Mouse (Mus musculus) stomach, embryonic 14.5 days (tissue): ENCODE results near the gene Pan2. TPM values are rescaled to one million over a fixed set of nuclear protein-coding genes. Genes with fewer than 3 reads are reported as not detected.

Experiments
- ATAC-seq: fragments of 200-750 bp; cut with Nextera tagmentation; 2 replicates; pipeline ENCODE4 v1.8.0; 2017; ENCODE audit warnings: low read depth, moderate TSS enrichment; ENCODE audit not compliant: insufficient number of reproducible peaks, insufficient read depth, low FRiP score
- H3K27ac ChIP-seq: fragments of 300-500 bp; sonication (generic); 2 replicates; pipeline ENCODE4 v1.5.1; 2014; ENCODE audit warnings: mild to moderate bottlenecking, low read length, moderate library complexity, mixed read lengths
- H3K27me3 ChIP-seq: fragments of 300-500 bp; sonication (generic); 2 replicates; pipeline ENCODE4 v1.6.1; 2014; ENCODE audit warnings: low read length, control low read depth, mixed read lengths; ENCODE audit not compliant: control insufficient read depth, insufficient read depth
- H3K36me3 ChIP-seq: fragments of 300-500 bp; sonication (generic); 2 replicates; pipeline ENCODE4 v1.6.1; 2014; ENCODE audit warnings: mild to moderate bottlenecking, control low read depth, low read length, moderate library complexity, mixed read lengths; ENCODE audit not compliant: control insufficient read depth, insufficient read depth
- H3K4me1 ChIP-seq: fragments of 300-500 bp; sonication (generic); 2 replicates; pipeline ENCODE4 v1.6.1; 2014; ENCODE audit warnings: low read length, control low read depth, mixed read lengths; ENCODE audit not compliant: control insufficient read depth, insufficient read depth
- H3K4me2 ChIP-seq: fragments of 300-500 bp; sonication (generic); replicated peaks from 2 replicates; pipeline ENCODE4 v1.6.1; 2014; ENCODE audit warnings: low read depth, low read length, control low read depth
- H3K4me3 ChIP-seq: fragments of 300-500 bp; sonication (generic); 2 replicates; pipeline ENCODE4 v1.5.1; 2014; ENCODE audit warnings: low read depth, low read length, control low read depth
- H3K9ac ChIP-seq: fragments of 300-500 bp; sonication (generic); replicated peaks from 2 replicates; pipeline ENCODE4 v1.6.1; 2014; ENCODE audit warnings: low read depth, mild to moderate bottlenecking, control low read depth, low read length, moderate library complexity, mixed read lengths
- H3K9me3 ChIP-seq: fragments of 300-500 bp; sonication (generic); 2 replicates; pipeline ENCODE4 v1.6.1; 2016; ENCODE audit warnings: low read depth, low read length, control low read depth; ENCODE audit not compliant: control insufficient read depth
- WGBS: fragments of 180-500 bp; shearing (Covaris S2); extraction: QIAGEN DNeasy Blood & Tissue Kit; methylation state at CpG from one replicate; pipeline ENCODE4 v1.1.7; 2014; 5-methylcytosine and 5-hydroxymethylcytosine counted together
- polyA plus RNA-seq: library from polyadenylated mRNA; unstranded; fragments of >200 nt; fragmentation: Nextera tagmentation; extraction: Ambion mirVana; gene quantifications from 2 replicates; pipeline ENCODE4 v1.2.1, GENCODE M21; 2014

The Pan2 gene
- polyA plus RNA-seq, 1 experiment from 2014 or later = 34.8 TPM

- H3K4me2 ChIP-seq = no peak overlapping the region
- ATAC-seq = no peak
- H3K4me1 ChIP-seq = peaks cover 8% of the 10 kb centered on the region; the same call in 1 of the 2 replicates
- peaks cover 5% of the 10 kb centered on the region; the same call in 1 of the 2 replicates for H3K36me3 ChIP-seq
- no peak overlapping the region for H3K27ac ChIP-seq
- no peaks in the 10 kb centered on the region for H3K9me3 ChIP-seq
- H3K4me3 ChIP-seq = no peak overlapping the region
- H3K9ac ChIP-seq = no peak overlapping the region
- WGBS = 61% methylated on average over 5 of the region's 6 CpGs
- H3K27me3 ChIP-seq = no peaks in the 10 kb centered on the region
Measured at GRCm38 (mm10) chr10:128370021-128370420, 66.9 kb downstream of the Pan2 start.

GRCm38 (mm10) chr10:128370601-128371000 lies 67.5 kb downstream of the Pan2 start:
- Histone ChIP-seq H3K4me2 (no peak overlapping the region), H3K4me3 (no peak overlapping the region), H3K27ac (no peak overlapping the region), H3K4me1 (peaks cover 8% of the 10 kb centered on the region; the same call in 1 of the 2 replicates), H3K9me3 (no peaks in the 10 kb centered on the region), H3K27me3 (no peaks in the 10 kb centered on the region), H3K9ac (no peak overlapping the region), H3K36me3 (no peaks in the 10 kb centered on the region)
- WGBS = 50% methylated on average over 4 of the region's 4 CpGs
- ATAC-seq = no peak

Other genes with a start within 250 kb of the Pan2 start
- 474 and 487 TPM in 2 replicates for gene Ptges3, start 244.4 kb upstream of the Pan2 start, polyA plus RNA-seq
- gene Atp5b, start 220.1 kb upstream of the Pan2 start, polyA plus RNA-seq = 2,052 and 2,172 TPM in 2 replicates
- 28.1 and 28.2 TPM in 2 replicates for gene Baz2a, start 211.8 kb upstream of the Pan2 start, polyA plus RNA-seq
- 29.5 and 35.6 TPM in 2 replicates for gene Rbms2, start 123.0 kb upstream of the Pan2 start, polyA plus RNA-seq
- 0.78 and 0.84 TPM in 2 replicates for gene Gls2, start 108.9 kb upstream of the Pan2 start, polyA plus RNA-seq
- gene Spryd4, start 91.5 kb upstream of the Pan2 start, polyA plus RNA-seq = 33.5 and 33.7 TPM in 2 replicates
- gene Mip, start 77.5 kb upstream of the Pan2 start, polyA plus RNA-seq = 0.11 TPM in 1 of 2 replicates, not detected in the other
- 47.2 and 48.0 TPM in 2 replicates for gene Timeless, start 71.3 kb upstream of the Pan2 start, polyA plus RNA-seq
- gene Apon, start 49.2 kb upstream of the Pan2 start, polyA plus RNA-seq = 0.27 TPM in 1 of 2 replicates, not detected in the other
- gene Apof, start 34.7 kb upstream of the Pan2 start, polyA plus RNA-seq = not detected in 2 replicates
- gene Stat2, start 32.8 kb upstream of the Pan2 start, polyA plus RNA-seq = 12.2 and 13.0 TPM in 2 replicates
- 0.36 and 0.43 TPM in 2 replicates for gene Il23a, start 4.6 kb upstream of the Pan2 start, polyA plus RNA-seq
- gene Cnpy2, start 19.1 kb downstream of the Pan2 start, polyA plus RNA-seq = 328 and 342 TPM in 2 replicates
- 211 and 214 TPM in 2 replicates for gene Cs, start 34.4 kb downstream of the Pan2 start, polyA plus RNA-seq
- gene Coq10a, start 65.7 kb downstream of the Pan2 start, polyA plus RNA-seq = 12.9 and 13.0 TPM in 2 replicates
- gene Ankrd52, start 73.8 kb downstream of the Pan2 start, polyA plus RNA-seq = 16.7 and 17.8 TPM in 2 replicates
- gene Slc39a5, start 97.9 kb downstream of the Pan2 start, polyA plus RNA-seq = 3.4 and 3.7 TPM in 2 replicates
- 76.6 and 86.7 TPM in 2 replicates for gene Nabp2, start 108.2 kb downstream of the Pan2 start, polyA plus RNA-seq
- gene Rnf41, start 108.3 kb downstream of the Pan2 start, polyA plus RNA-seq = 31.9 and 34.6 TPM in 2 replicates
- gene Smarcc2, start 155.9 kb downstream of the Pan2 start, polyA plus RNA-seq = 109 and 110 TPM in 2 replicates
- gene Myl6, start 190.8 kb downstream of the Pan2 start, polyA plus RNA-seq = 1,824 and 1,933 TPM in 2 replicates
- 3.2 and 3.4 TPM in 2 replicates for gene Myl6b, start 195.3 kb downstream of the Pan2 start, polyA plus RNA-seq
- gene Esyt1, start 222.5 kb downstream of the Pan2 start, polyA plus RNA-seq = 25.8 and 28.9 TPM in 2 replicates
- 8.8 and 10.7 TPM in 2 replicates for gene Zc3h10, start 244.4 kb downstream of the Pan2 start, polyA plus RNA-seq
- 4,724 and 5,059 TPM in 2 replicates for gene Rpl41, start 246.0 kb downstream of the Pan2 start, polyA plus RNA-seq